Mouse (Mus musculus) right cerebral cortex, postnatal 4 days (tissue): ENCODE measurements around the gene Rsf1.

ENCODE experiments used
- DNase-seq: peaks from one replicate; pipeline ENCODE4 v3.0.0-alpha.2; 2022

Rsf1 gene

DNA sequence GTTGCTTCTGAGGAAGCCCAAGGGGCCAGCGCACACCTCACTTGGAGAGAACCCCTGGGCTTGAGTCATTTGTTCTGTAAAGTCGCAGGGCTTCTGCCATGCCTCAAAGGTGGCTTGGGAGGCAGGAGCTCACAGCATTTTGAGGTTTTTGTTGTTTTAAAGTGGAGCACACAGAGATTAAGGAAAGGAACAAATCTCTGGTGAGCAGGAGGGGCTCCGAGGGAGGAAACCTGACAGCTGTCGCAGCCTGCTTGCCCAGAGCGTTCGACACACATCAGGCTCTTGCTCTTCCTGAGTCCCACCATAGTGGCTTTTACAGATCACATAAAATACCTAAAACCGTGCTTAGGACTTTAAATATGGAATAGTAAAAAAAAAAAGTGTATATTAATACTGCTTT, 147.1 kb downstream of the Rsf1 start:
- DNase-seq: no peak

DNA sequence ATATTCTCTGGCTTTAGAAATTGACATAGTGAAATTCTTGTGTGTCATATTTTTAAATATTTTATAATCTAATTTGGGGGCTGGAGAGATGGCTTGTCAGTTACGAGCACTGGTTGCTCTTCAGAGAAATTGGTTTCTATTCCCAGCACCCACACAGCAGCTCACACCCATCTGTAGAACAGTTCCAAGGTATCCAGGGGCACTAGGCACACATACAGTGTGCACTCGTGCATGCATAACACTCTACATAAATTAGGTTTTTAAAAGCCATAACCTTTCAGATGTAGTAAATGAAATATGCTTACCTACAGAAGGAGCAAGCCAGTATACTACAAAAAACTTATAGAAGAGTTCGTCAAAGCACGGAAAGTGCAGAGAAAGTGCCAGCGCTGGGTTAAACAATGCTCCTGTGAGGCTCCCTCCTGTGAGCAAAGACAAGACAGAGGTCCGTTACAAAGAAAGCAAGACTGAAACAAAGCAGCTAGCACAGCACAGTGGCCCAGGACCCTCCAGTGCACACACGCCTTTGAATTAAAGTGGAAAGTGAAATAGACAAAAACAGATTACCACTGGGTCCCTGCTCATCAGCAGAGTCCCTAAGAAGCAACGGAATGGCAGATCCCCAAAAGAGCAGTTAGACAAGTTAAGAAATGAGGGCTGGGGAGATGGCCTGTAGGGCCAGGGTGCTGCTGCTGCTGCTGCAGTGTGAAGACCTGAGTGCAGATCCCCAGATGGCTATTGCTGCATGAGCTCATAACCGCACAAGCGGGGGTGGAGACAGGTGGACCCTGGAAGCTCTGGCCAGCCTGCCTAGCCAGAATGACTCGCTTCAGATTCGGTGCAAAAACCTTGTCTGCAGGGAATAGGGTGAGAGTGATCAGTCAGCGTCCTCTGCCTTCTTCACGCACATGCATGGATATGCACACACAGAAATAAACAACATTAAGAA, 149.3 kb downstream of the Rsf1 start:
- DNase-seq: no peak

DNA sequence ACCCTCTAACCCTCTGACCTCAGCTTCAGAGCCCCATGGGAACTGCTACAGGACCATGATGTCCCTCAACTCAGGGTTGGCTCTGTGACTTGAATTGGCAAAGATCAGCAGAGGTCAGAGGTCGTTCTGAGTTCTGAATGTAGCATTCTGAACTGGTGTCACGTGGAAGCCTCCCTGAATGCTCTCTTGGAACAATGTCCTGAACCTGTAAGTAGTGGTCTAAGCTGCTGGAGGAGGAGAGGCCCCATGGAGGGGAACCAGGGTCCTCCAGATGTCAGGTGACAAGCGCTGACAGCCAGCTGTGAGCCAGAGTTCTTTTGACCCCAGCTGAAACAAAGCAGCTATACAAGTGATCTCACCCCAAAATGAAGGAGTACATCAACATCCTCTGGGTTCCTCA, 150.7 kb downstream of the Rsf1 start:
- DNase-seq: no peak

DNA sequence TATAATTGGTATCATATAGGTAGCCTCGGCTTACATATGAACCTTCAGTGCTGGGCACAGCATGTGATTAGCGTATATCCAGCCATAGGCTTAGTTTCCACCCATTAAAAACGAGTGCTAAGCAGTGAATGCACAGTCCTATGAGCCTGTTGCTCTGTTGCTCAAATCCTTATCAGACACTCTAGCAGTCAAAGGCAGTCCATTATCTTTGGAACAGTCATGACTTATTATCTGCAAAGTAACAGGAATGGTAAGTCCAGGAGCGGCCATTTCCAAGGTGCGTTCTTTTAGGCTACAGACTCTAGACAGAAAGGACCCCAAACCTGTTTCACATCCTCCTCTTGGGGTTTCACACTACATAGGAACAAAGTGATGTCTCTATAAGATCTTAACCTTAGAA, 153.9 kb downstream of the Rsf1 start:
- DNase-seq: no peak

DNA sequence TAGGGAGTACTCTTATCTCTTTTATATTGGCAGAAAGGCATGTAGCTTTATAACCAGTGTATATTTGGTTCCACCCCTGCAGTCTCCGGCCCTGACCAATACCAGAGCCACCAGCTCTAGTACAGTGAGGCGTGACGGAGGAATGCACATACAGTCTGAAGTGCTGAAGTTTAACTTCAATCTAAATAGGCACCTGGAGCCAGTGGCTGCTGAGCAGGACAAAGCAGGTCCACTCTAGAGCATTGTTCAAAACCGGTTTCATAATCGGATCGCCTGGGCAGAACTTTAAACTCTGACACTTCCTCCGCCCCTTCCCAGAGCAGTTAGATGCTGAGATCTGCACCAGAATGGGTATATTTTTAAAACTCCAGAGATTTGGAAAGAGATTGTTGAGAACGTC, 155.3 kb downstream of the Rsf1 start:
- no peak for DNase-seq

DNA sequence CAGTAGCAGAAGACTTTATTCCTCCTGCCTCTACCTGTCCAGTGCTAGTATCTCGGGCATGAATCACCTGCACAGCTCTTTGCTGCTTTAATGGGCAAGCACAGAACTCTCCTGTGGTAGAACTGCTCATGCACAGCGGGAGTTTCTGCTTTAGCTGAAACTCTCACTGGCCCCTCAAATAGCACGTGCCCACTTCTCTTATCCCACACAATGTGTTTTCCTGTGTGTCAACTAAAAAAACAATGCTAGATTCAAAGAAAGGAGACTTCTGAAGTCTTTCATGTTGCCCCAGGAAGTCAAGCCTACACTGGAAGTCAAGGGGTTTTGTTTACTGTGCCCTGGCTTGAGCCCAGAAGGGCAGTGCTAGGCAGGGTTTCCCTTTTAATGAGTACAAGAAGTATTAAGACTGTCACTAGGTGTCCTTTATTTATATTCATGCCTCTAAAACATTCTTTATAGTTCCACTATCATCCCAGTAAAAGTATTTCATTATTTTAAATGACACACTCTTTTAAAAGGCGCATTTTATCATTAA, 156.3 kb downstream of the Rsf1 start:
- no peak for DNase-seq

DNA sequence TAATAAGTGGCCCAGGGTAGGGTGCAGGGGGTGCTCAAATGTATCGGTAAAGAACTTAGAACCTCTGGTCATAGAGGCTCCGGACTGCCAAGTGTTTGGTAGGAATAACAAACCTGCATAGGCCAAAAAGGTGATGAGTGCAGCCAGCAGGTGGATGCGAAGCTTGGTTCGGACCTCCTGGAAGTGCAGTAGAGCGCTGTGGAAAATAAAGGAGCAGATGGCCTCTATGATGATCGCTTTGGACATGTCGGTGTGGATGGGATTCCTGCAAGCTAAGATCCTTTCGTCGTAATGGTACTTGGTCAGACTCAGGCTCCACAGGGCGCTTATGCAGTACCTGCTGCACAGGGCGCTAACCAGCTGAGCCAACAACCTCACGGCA, 157.6 kb downstream of the Rsf1 start:
- no peak for DNase-seq

DNA sequence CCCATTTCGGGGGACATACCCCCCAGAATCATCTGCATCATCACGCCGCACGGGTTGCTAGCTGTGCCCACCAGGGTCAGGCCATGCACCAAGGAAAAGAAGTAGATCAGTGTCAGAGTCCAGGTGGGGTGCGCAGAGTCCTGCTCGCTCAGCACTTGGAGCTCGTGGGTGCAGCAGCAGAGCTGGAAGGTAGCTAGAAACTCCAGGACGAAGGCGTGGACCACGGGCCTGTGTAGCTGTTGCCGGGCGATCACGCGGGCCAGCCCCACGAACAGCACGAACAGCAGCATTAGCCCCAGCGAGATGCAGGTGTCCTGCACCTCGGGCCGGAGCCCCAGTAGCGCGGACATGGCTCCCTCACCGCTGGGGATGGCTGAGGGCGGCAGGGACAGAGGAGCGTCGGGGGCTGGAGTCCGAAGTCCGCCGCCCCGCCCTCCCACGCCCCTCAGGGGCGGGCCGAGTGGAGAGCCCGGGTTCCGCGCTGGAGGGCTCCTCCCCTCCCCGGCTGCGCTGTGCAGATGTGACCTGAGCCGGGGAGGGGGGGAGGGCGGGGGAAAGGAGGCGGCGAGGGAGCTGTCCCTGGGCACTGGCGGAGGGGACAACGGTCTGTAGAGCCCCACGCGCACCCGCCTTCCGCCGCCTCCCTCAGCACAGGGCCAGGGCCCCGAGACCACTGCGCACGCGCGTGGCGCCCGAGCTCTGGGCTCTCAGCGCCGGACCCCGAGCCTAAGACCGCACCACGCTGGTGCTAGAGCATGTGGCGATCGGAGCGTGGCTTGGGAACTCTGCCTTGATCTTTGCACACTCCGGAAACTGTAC, 158.2 kb downstream of the Rsf1 start, which contains the start of gene Aqp11:
TSS of gene Aqp11 (minus strand) at position 652 of the 819 bp plus-strand sequence.
- DNase-seq: peak; percentile 76

DNA sequence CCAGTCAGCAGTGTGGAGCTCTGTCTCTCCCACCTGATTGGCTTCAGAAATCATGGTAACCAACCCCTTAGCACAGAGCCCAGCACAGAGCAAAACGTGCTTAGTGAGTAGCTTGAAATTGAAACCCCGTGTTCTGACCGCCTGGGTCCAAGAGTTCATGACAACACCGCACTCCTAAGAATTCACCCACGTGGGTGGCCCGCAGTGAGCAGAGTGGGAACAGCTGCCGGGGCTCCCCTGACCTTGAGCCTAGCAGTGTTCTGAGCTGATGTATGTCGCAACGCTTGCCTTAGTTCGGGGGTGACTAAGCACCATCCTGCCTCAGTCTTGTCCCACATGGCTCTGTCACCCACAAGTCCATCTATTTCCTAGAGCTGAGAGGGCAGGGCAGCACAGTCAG, 161.3 kb downstream of the Rsf1 start:
- DNase-seq: no peak

DNA sequence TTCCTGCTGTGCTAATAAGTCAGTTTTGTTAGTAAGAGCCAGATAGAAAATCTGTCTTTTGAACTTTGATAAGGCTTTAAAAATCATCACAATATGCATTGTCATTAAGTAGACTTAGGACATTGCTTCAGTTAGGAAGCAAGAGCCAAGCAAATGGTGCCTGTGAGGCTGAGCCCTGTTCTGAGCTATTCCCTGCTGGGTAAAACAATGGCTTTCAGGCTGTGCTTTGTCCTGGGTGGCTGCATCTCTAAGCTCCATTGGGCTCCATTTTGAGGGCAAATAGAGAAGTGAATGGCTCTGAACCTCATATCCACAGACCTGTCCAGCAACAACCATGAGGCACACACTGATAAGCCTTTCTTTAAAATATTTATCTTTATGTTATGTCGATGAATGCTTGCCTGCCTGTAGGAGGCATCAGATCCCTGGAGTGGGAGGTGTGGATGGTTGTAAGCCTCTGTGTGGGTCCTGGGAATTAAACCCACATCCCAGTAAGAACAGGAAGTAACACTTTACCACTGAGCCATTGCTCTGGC, 162.1 kb downstream of the Rsf1 start:
- no peak for DNase-seq
